Mouse (Mus musculus): ENCODE results near the gene 1700023F06Rik.

DNA sequence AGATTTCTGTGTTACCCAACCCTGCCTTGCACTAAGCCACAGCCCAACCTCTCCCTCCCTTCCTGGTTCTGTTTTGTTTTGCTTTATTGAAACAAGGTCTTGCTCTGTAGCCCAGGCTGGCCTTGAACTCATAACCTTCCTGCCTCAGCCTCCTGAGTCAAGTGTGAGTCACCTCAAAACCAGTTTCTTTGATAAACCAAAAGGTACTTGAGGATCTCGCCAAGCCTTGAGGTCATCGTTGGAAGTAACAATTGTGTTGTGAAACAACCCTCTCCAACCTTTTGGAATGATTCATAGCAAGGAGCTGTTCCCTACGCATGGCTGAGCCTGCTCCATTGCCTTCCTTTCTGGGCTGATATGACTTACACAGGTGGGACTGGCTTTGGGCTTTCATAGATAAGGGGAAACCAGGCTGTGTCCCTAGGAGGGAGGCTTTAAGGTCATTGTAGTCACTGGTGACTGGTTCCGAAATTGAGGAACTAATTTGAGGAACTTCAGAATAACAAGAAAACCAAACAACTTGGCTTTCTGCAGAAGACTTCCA is 49.7 kb upstream of the 1700023F06Rik start:
- TF ChIP-seq CTCF (IDR thresholded peaks at IDR 0.05; ENCODE audit: control insufficient read depth, insufficient read depth, low read length) (no peak), POLR2A (IDR thresholded peaks at IDR 0.05; ENCODE audit: borderline replicate concordance, control insufficient read depth, low read depth, low read length) (no peak)
